Mouse (Mus musculus) CD4-positive helper T cell, adult 2 months (primary cell): ENCODE data around the gene Caskin1.

Experiments
- DNase-seq: peaks from one replicate; pipeline ENCODE4 v3.0.0-alpha.2; 2012; ENCODE audit warnings: low read depth, missing footprints, low spot score

The Caskin1 gene

DNA sequence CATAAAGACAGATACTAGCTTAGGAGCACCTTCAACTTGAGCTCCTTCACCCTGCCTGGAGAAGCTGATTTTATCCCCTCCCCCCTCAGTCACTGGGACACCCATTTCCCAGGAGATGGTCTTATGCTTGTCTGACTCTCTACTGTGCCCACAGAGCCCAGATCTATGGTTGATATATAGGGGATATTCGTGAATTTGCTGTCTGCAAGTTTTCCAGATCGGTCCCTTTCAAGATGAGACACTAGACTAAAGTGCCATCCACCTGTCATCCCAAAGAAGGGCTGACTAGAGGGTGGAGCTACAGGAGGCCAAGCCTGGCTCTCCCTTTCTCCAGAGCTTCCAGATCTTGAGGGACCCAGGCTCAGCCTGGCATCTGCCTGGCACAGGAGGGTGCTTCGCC, 42.7 kb downstream of the Caskin1 start:
- no peak for DNase-seq

DNA sequence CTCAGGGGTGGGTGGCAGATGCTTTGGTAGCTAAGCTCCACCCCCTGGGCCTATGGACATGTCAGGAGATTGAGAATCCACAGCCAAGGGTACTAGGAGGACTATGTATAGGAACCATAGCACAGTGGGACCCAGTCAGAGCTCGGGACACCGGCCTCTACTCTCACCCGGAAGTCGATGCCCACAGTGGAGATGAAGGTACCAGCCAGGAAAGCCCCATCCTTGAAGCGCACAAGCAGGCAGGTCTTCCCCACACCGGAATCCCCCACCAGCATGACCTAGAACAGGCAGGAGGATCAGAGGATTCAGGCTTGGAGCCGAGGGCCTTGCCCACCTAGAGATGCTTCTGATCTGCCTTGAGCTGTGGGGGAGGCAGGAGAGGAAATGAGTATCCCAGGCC, 43.6 kb downstream of the Caskin1 start:
- peak; percentile 52 for DNase-seq

- peak; percentile 85 for DNase-seq
Observed at GRCm38 (mm10) chr17:24533099-24533992, 44.9 kb downstream of the Caskin1 start.

DNA sequence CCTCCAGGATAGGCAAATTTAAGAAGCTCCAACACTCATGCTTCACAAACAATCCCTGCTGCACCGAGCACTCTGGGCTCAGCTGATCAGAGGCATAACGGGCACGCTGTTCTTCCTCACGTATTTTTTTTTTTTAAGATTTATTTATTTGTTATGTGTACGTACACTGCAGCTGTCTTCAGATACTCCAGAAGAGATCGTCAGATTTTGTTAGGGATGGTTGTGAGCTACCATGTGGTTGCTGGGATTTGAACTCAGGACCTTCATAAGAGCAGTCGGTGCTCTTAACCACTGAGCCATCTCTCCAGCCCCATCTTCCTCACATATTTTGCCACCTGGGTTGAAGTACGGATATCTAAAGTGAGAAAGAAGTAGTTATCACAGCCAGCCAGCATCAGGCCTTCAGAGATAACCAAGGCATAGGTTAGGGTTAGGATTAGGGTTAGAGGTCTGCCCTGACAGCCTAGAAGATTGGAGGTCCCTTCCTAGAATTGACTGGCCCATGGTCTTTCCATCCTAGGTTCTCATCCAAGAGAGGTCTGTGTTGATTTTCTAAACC, 45.8 kb downstream of the Caskin1 start, which contains the start of gene Rab26:
Rab26 (minus strand) TSS at position 51 of the 559 bp plus-strand sequence.
- no peak for DNase-seq

- no peak for DNase-seq
Observed at GRCm38 (mm10) chr17:24535300-24535699, 46.9 kb downstream of the Caskin1 start.

DNA sequence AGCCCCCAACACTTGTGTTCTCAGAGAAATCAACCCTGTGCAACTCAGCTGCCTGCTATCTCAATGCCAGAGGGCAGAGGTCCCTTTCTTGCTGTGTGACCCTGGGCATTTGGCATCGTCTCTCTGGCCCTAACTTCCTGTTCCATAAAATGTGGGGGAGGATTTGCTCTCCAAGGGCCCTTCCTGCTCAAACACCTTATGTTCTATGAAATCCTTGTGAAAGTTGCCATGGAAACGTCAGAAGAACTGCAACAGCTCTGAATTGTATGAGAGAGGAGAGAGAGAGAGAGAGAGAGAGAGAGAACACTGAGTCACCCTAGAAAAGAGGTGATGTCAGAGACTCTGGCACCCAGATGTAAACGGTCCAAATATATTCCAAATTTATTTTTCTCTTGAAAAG, 49.1 kb downstream of the Caskin1 start:
- DNase-seq = no peak

DNA sequence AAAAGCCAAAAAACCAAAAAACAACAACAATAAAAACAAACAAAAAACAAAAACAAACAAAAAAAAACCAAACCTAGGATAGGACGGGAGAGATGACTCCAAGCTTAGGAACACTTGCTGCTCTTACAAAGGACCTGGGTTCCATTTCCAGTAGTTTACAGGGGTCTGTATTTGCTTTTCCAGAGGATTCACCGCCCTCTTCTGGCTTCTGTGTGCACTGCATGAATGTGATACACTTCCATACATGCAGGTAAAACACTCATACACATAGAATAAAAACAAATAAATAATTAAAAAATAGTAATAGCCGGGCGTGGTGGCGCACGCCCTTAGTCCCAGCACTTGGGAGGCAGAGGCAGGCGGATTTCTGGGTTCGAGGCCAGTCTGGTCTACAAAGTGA, 50.5 kb downstream of the Caskin1 start:
- peak; percentile 39 for DNase-seq

DNA sequence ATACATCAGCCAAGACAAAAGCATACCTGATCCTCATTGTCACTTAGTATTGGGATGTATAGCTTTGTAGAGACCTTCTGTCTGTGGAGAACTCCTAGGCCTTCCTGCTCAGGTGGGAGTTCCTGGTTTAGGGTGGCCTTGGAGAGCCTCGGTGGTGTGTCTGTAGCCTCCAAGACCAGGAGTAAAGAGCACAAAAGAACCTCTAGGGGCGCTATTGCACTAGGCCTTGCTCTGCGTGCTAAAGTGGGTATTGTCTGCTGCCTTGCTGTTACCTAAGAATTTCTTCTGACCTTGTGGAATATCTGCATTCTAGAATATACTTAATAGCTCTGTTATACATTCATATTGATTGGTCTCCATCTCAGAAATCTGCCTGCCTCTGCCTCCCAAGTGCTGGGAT, 52.0 kb downstream of the Caskin1 start:
- DNase-seq = peak; percentile 78

DNA sequence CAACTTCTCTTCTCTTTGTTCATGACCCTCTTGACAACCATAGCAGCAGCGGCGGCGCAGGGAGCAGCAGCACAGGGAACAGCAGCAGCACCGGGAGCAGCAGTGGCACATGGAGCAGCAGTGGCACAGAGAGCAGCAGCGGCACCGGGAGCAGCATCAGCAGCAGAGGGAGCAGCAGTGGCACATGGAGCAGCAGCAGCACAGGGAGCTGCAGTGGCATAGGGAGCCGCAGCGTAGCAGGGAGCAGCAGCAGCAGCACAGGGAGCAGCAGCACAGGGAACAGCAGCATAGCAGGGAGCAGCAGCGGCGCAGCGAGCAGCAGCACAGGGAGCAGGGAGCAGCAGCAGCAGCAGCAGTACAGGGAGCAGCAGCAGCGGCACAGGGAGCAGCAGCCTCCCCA, 56.2 kb downstream of the Caskin1 start:
- DNase-seq = no peak

DNA sequence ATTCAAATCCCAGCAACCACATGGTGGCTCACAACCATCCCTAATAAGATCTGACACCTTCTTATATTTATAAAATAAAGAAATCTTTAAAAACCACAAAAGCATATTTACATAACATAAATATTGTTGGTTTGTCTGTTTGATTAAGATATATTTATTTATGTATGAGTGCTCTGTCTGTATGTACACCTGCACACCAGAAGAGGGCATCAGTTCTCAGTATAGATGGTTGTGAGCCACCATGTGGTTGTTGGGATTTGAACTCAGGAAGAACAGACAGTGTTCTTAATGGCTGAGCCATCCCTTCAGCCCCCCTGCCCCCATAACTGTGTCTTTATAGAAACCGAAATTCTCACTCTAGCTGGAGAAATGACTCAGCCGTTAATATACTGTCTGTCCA, 56.8 kb downstream of the Caskin1 start:
- no peak for DNase-seq

- no peak for DNase-seq
Observed at GRCm38 (mm10) chr17:24546234-24546633, 57.8 kb downstream of the Caskin1 start.

- DNase-seq = peak; percentile 71
Observed at GRCm38 (mm10) chr17:24548435-24548834, 60.0 kb downstream of the Caskin1 start.

DNA sequence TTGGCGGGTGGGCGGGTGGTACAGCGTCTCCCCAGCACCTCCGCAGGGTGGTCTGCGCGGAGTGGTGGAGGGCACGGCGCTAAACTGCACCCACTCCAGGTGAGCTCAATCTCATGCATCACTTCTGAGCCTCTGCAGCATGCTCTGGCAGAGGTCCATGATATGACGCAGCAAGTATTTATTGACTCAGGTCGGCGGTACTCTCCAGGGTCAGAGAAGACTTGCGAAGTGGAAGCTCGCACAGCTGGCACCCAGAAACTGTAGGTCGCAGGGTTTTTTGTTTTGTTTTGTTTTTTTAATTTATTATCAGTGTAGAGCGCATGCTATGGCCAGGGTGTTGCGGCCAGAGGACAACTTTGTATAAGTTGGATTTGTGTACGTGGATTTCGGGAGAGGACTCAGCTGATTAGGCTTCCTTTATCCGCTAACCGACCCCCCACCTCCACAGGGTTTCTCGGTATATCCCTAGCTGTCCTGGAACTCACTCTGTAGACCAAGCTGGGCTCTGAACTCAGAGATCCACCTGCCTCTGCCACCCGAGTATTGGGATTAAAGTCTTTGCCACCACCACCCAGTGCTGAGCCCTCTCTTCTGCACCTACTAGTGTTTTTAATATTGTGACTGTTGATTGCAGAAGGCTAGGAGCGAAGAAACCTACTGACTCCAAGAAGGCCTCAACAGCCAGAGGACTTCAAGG, 60.7 kb downstream of the Caskin1 start:
- DNase-seq = peak; percentile 81

GRCm38 (mm10) chr17:24549618-24550415, 61.4 kb downstream of the Caskin1 start, which contains the start of gene Pkd1:
TSS of gene Pkd1 (plus strand) at chr17:24549834.
- DNase-seq = peak; percentile 100

- no peak for DNase-seq
Observed at GRCm38 (mm10) chr17:24550416-24551049, 62.1 kb downstream of the Caskin1 start.

DNA sequence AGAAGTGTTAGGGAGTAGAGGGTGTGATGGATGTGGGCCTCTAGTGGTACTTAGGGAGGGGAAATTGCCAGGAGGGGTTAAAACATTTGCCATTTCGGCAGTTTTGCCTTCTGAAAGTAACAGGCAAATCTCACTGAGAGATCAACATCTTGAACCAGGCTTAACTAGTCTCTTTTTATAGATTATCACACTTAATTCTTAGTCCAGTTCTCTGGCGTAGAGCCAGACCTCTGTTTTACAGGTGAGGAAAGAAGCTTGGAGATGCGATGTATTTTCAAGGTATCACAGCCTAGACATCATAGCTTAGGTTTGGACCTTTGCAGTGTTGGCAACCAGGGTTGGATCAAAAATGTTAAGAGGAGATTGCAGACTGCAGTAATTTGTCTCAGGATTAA, 62.6 kb downstream of the Caskin1 start:
- no peak for DNase-seq

- no peak for DNase-seq
Observed at GRCm38 (mm10) chr17:24557091-24557490, 68.7 kb downstream of the Caskin1 start.
